ENCODE assay signal across 37 mouse cellular contexts in the genomic region with DNA sequence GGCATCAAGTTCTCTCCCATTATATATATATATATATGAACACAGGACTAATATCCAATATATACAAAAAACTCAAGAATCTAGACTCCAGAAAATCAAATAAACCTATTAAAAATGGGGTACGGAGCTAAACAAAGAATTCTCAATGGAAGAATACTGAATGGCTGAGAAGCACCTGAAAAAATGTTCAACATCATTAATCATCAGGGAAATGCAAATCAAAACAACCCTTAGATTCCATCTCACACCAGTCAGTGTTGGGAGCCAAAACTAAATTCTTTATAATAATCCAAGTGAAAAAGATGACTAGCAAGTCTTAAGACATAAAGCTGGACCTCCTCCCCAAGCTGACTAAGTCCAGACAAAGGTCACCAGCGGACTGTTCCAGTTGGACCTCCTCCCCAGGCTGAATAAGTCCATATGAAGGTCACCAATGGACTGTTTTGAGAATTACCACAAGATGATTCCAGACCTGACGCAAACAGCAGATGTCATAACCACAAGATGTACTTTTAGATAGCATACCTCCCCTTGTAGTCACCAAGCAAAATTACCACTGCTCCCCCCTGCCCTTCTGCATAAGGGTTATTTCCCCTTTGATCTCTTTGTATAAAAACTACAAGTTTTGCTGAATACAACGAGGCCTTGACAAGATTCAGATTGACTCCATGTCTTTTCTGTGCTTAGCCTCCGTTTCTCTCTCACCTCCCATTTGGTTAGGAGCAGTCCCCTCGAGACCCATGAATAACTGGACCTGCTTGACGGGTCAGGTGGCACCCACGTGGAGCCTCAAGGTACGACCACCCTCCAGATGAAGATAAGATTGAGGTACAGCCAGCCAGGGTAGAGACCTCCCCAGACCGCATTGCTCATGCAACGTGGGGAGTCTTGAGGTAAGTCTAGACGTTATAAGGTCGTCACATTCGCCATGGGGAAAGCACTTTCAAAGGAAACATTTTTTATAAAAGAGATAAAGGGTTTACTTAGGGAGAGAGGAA. TPM values are rescaled to one million over a fixed set of nuclear protein-coding genes. Genes with fewer than 3 reads are reported as not detected.
"Had no signal": no experiment of that assay in that cellular context is flagged by ENCODE, and none has a peak within 500 bp of the region (broad histone marks: within the 10 kb centered on the region; RNA-seq: fewer than 3 reads in every experiment).

No protein-coding gene starts in this region.

RNA-seq across cellular contexts. Expression of a gene that starts 33.2 kb away (rescaled TPM):
- total RNA-seq: gastrocnemius, adult 8-10 months; gastrocnemius, postnatal 14 days; gastrocnemius, postnatal 36 days; heart, adult 2 months; heart, postnatal 14 days; heart, postnatal 36 days; hematopoietic stem cell, adult 5-6 weeks; hindbrain, postnatal 0 days; layer of hippocampus, adult 18-20 months; layer of hippocampus, adult 8-10 months; layer of hippocampus, postnatal 14 days; layer of hippocampus, postnatal 36 days; left cerebral cortex, adult 18-20 months; left cerebral cortex, postnatal 10 days; left cerebral cortex, postnatal 25 days; left cerebral cortex, postnatal 4 days; liver, adult 2 months had no signal
- polyA plus RNA-seq: gonadal fat pad, adult 2 months; heart, adult 2 months; heart, embryonic 11.5 days; heart, embryonic 13.5 days; heart, embryonic 15.5 days; heart, postnatal 0 days; hindbrain, embryonic 11.5 days; hindbrain, embryonic 13.5 days; hindbrain, embryonic 15.5 days; hindbrain, postnatal 0 days; intestine, embryonic 14.5 days; intestine, embryonic 16.5 days; kidney, adult 2 months; kidney, embryonic 15.5 days; kidney, postnatal 0 days; large intestine, adult 2 months; limb, embryonic 11.5 days; limb, embryonic 13.5 days; limb, embryonic 15.5 days; liver, adult 2 months; liver, embryonic 12.5 days; liver, embryonic 14.5 days; liver, embryonic 16.5 days had no signal
